7 mouse cellular contexts compared by ENCODE assay signal in genomic region chr10:121334576-121334975, GRCm38 (mm10). TPM values are rescaled to one million over a fixed set of nuclear protein-coding genes. Genes with fewer than 3 reads are reported as not detected.
DNase-seq lines count a peak whose midpoint lies in the region.

No protein-coding gene starts in this region.

- peak; percentile 60 for DNase-seq in urinary bladder, postnatal 25 days (ENCODE audit: low spot score)
- DNase-seq in urinary bladder, adult 2 months (ENCODE audit: low spot score), result no peak
- DNase-seq in adrenal gland, postnatal 10 days, result peak; percentile 75
- peak; percentile 39 for DNase-seq in embryo, embryonic 9.5 days (ENCODE audit: extremely low spot score)
- peak; percentile 51 for DNase-seq in kidney, postnatal 14 days
- peak; percentile 82 for DNase-seq in lung, postnatal 10 days
- DNase-seq in spleen, adult 18-20 months, result peak; percentile 27 to 76

RNA-seq across cellular contexts. Expression of gene Tbc1d30, which starts 16.5 kb away (rescaled TPM):
- 8.4 and 8.7 TPM in 2 replicates for polyA plus RNA-seq in urinary bladder, adult 2 months (2012; rRNA removed)
- total RNA-seq in adrenal gland, postnatal 10 days (2021), result 1 to 10 TPM; 2.3 to 3.9 TPM

RNA-seq across cellular contexts. Expression of gene Gns, which starts 30.3 kb away (rescaled TPM):
- 48.3 and 80.7 TPM in 2 replicates for polyA plus RNA-seq in urinary bladder, adult 2 months (2012; rRNA removed)
- 100 to 1,000 TPM; 115 to 120 TPM for total RNA-seq in adrenal gland, postnatal 10 days (2021)
